Mouse (Mus musculus): ENCODE results near the gene Slc25a22. TPM values are rescaled to one million over a fixed set of nuclear protein-coding genes. Genes with fewer than 3 reads are reported as not detected.
A peak's percentile ranks its signal among the peaks of the same experiment; 100 is the strongest.

Slc25a22 gene
- polyA plus RNA-seq, 1 experiment, result 51.0 TPM

GRCm38 (mm10) chr7:141392552-141393222 is 45.0 kb downstream of the Slc25a22 start:
- Histone ChIP-seq H3K36me3 (ENCODE audit: control insufficient read depth, insufficient read depth, low read length) (no peaks in the 10 kb centered on the region), H3K27ac (ENCODE audit: insufficient read depth, low read depth, low read length) (peak overlapping the region; percentile 62), H3K4me3 (ENCODE audit: insufficient read depth, low read depth, low read length) (peak overlapping the region; percentile 87), H3K27me3 (replicated peaks; ENCODE audit: control insufficient read depth, insufficient read depth, low read length) (no peaks in the 10 kb centered on the region), H3K4me1 (ENCODE audit: control insufficient read depth, insufficient read depth, low read length) (peaks cover 10% of the 10 kb centered on the region; the same call in 1 of the 2 replicates)
- DNase-seq, result no peak
- WGBS, result 16% methylated on average over 9 of the region's 9 CpGs
- no peak for TF ChIP-seq CTCF (conservative IDR thresholded peaks at IDR 0.05; ENCODE audit: insufficient read depth, insufficient read length, low read depth, low read length)
- no peak for TF ChIP-seq POLR2A (IDR thresholded peaks at IDR 0.05; ENCODE audit: low read depth, low read length)

GRCm38 (mm10) chr7:141391625-141392551 is 45.8 kb downstream of the Slc25a22 start, which contains the start of gene Taldo1:
Taldo1 (plus strand) TSS chr7:141392199.
- H3K36me3 ChIP-seq (ENCODE audit: control insufficient read depth, insufficient read depth, low read length), result no peaks in the 10 kb centered on the region
- H3K4me3 ChIP-seq (ENCODE audit: insufficient read depth, low read depth, low read length), result peak within 1 kb of the TSS; percentile 87
- peak; percentile 99 for DNase-seq
- H3K4me1 ChIP-seq (ENCODE audit: control insufficient read depth, insufficient read depth, low read length), result peaks cover 10% of the 10 kb centered on the region; the same call in 1 of the 2 replicates
- WGBS, result under 1% methylated on average over 57 of the region's 57 CpGs
- H3K27ac ChIP-seq (ENCODE audit: insufficient read depth, low read depth, low read length), result peak within 1 kb of the TSS; percentile 72
- no peak for TF ChIP-seq CTCF (conservative IDR thresholded peaks at IDR 0.05; ENCODE audit: insufficient read depth, insufficient read length, low read depth, low read length)
- peak; percentile 29 for TF ChIP-seq POLR2A (IDR thresholded peaks at IDR 0.05; ENCODE audit: low read depth, low read length)
- H3K27me3 ChIP-seq (replicated peaks; ENCODE audit: control insufficient read depth, insufficient read depth, low read length), result no peaks in the 10 kb centered on the region

GRCm38 (mm10) chr7:141390326-141391259 is 47.1 kb downstream of the Slc25a22 start:
- Histone ChIP-seq H3K27ac (ENCODE audit: insufficient read depth, low read depth, low read length) (peak overlapping the region; percentile 35; the same call in 1 of the 2 replicates), H3K4me1 (ENCODE audit: control insufficient read depth, insufficient read depth, low read length) (peaks cover 10% of the 10 kb centered on the region; the same call in 1 of the 2 replicates), H3K27me3 (replicated peaks; ENCODE audit: control insufficient read depth, insufficient read depth, low read length) (no peaks in the 10 kb centered on the region), H3K4me3 (ENCODE audit: insufficient read depth, low read depth, low read length) (no peak overlapping the region), H3K36me3 (ENCODE audit: control insufficient read depth, insufficient read depth, low read length) (no peaks in the 10 kb centered on the region)
- DNase-seq, result peak; percentile 67
- no peak for TF ChIP-seq POLR2A (IDR thresholded peaks at IDR 0.05; ENCODE audit: low read depth, low read length)
- TF ChIP-seq CTCF (conservative IDR thresholded peaks at IDR 0.05; ENCODE audit: insufficient read depth, insufficient read length, low read depth, low read length), result no peak
- WGBS, result 46% methylated on average over 9 of the region's 9 CpGs

DNA sequence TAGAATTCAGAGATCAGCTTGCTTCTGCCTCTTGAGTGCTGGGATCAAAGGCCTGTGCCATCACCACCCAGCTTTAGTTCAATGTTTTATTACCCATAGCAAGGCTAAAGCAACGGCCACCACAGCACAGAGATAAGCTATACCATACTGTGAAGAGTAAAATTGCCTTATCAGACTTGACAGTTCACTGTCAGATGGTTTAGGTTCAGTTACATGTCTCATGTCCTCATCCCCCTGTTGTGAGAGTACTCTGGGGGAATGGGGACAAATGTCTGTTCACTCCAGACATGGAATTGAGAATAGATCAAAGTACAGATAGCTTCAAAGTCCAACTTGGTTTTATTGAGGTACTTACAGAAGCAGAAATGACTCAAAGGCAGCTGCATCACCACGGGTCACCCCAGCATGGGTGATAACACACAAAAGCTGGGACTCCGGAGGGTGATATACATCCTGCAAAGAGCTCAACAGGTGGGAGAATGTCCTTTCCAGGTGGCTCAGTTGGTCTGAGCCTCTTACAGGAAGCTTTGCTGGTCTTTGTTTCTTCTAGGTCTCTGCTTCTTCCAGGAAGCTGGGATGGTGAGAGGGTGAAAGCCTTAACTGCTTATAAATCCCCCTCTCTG is 49.1 kb downstream of the Slc25a22 start:
- DNase-seq, result no peak
- no peak overlapping the region for H3K4me3 ChIP-seq (ENCODE audit: insufficient read depth, low read depth, low read length)
- H3K27ac ChIP-seq (ENCODE audit: insufficient read depth, low read depth, low read length), result no peak overlapping the region
- TF ChIP-seq POLR2A (IDR thresholded peaks at IDR 0.05; ENCODE audit: low read depth, low read length) (no peak), CTCF (conservative IDR thresholded peaks at IDR 0.05; ENCODE audit: insufficient read depth, insufficient read length, low read depth, low read length) (no peak)
- H3K4me1 ChIP-seq (ENCODE audit: control insufficient read depth, insufficient read depth, low read length), result peaks cover 10% of the 10 kb centered on the region; the same call in 1 of the 2 replicates
- H3K36me3 ChIP-seq (ENCODE audit: control insufficient read depth, insufficient read depth, low read length), result no peaks in the 10 kb centered on the region
- H3K27me3 ChIP-seq (replicated peaks; ENCODE audit: control insufficient read depth, insufficient read depth, low read length), result no peaks in the 10 kb centered on the region
- WGBS, result 44% methylated on average over 3 of the region's 3 CpGs

DNA sequence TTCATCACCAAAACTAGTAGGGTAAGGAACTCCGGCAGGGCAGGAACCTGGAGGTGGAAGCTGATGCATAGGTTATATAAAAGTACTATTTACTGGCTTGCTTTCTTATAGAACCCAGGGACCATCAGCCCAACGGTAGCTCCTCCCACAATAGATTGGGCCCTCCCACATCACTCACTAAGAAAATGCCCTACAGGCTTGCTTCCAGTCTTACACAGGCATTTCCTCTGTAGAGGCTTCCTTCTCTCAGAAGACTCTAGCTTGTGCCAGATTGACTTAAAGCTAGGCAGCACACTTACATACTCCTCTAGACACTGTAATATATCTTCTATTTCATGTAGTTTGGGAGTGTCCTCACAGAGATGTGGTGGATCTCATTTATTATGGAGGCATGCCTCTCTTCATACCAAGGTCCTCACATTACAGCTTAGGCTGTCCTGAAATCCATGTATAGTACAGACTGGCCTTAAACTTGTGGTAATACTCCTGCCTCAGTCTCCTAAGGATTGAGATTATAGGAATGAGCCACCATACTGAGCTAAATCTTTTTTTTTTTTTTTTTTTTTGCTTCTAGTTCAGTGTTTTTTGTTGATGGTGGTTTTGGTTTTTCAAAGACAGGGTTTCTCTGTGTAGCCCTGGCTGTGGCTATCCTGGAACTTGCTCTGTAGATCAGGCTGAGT is 49.7 kb downstream of the Slc25a22 start:
- TF ChIP-seq CTCF (conservative IDR thresholded peaks at IDR 0.05; ENCODE audit: insufficient read depth, insufficient read length, low read depth, low read length), result no peak
- TF ChIP-seq POLR2A (IDR thresholded peaks at IDR 0.05; ENCODE audit: low read depth, low read length), result no peak
- Histone ChIP-seq H3K27ac (ENCODE audit: insufficient read depth, low read depth, low read length) (no peak overlapping the region), H3K36me3 (ENCODE audit: control insufficient read depth, insufficient read depth, low read length) (no peaks in the 10 kb centered on the region), H3K27me3 (replicated peaks; ENCODE audit: control insufficient read depth, insufficient read depth, low read length) (no peaks in the 10 kb centered on the region), H3K4me3 (ENCODE audit: insufficient read depth, low read depth, low read length) (no peak overlapping the region), H3K4me1 (ENCODE audit: control insufficient read depth, insufficient read depth, low read length) (peaks cover 7% of the 10 kb centered on the region; the same call in 1 of the 2 replicates)
- 42% methylated on average over 2 of the region's 2 CpGs for WGBS
- no peak for DNase-seq

Measured in kidney, adult 2 months (tissue).